Comparison of ENCODE assay signal across 12 mouse cellular contexts in the genomic region with DNA sequence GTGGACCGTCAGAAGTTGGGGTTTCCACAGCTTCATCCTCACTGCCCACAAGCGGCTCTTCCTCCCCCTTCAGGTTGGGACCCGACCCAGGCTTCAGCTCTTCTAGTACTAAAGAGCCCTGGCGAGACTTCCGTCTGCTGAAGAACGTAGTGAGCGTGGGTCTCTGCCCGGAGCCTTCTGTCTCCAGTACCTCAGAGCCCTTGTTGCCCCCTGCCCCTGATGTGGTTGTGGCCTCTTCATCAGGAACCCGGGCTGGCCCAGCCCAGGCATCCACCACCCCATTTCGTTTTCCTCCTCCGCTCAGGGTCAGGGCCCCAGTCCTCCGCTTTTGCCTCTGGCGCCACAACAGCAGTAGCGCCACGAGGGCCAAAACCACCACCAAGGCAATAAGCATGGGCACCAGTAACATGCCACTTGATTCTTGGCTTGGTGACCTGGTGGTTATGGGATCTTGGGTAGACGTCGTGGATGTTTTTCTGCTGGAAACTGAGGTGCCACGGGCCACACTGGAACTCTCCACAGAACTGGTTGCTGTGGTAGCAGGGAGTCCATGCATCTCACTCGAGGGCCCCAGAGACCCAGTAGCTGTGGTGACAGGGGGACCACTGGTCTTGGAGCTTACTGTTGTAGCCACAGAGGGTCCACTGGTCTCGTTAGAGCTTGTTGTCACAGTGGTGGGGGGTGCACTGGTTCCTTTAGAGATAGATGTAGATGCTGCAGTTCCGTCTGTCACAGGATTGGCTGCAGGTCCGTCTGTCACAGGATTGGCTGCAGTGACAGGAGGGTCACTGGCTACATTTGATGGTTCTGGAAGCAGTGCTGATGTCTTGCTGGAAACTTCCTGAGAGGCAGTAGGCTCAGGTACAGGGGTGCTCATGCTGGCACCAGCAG. TPM values are rescaled to one million over a fixed set of nuclear protein-coding genes. Genes with fewer than 3 reads are reported as not detected.
DNase-seq lines count a peak whose midpoint lies in the region; ATAC-seq lines count a peak whose summit lies in the region.
"Had no signal": no experiment of that assay in that cellular context is flagged by ENCODE, and none has a peak within 500 bp of the region (broad histone marks: within the 10 kb centered on the region; RNA-seq: fewer than 3 reads in every experiment).

No protein-coding gene starts in this region.

- H3K4me3 ChIP-seq in forebrain, embryonic 14.5 days (ENCODE audit: low read depth, low read length) = no peak overlapping the region
- H3K4me3 ChIP-seq: limb, embryonic 10.5 days had no signal

- H3K4me1 ChIP-seq in forebrain, embryonic 14.5 days (ENCODE audit: control insufficient read depth, insufficient read depth, low read length) = no peaks in the 10 kb centered on the region

- H3K9me3 ChIP-seq in forebrain, embryonic 14.5 days (replicated peaks; ENCODE audit: control insufficient read depth, low read length) = no peaks in the 10 kb centered on the region
- H3K9me3 ChIP-seq: limb, embryonic 10.5 days had no signal

- peak; percentile 46 to 53 for DNase-seq in spleen, postnatal 10 days (ENCODE audit: low spot score in 2 of 2)
- no peak for DNase-seq in spleen, adult 12 weeks (ENCODE audit: low spot score)
- DNase-seq in thymus, postnatal 4 days = peak; percentile 49
- DNase-seq in forebrain, embryonic 14.5 days (ENCODE audit: low spot score) = no peak
- DNase-seq in Muller cell, postnatal 12 days (ENCODE audit: inconsistent ontology term) = no peak
- no peak for DNase-seq in cerebellum, postnatal 10 days
- DNase-seq: heart, adult 11 months; kidney, adult 11 months had no signal

- WGBS in forebrain, embryonic 14.5 days = 87% methylated on average over 22 of the region's 22 CpGs

- ATAC-seq in erythroid progenitor cell, adult 5-6 weeks (replicated peaks; ENCODE audit: low FRiP score, poor library complexity, severe bottlenecking) = 0 out of 2 replicates have a peak, but pooled peaks have one; percentile 23
- ATAC-seq in megakaryocyte progenitor cell, adult 5-6 weeks (replicated peaks; ENCODE audit: poor library complexity) = peak; percentile 30
- no peak for ATAC-seq in forebrain, embryonic 14.5 days
- ATAC-seq: lung, postnatal 0 days had no signal

- no peaks in the 10 kb centered on the region for H3K27me3 ChIP-seq in forebrain, embryonic 14.5 days (replicated peaks; ENCODE audit: control insufficient read depth, insufficient read depth, low read length)

- no peak overlapping the region for H3K27ac ChIP-seq in forebrain, embryonic 14.5 days (ENCODE audit: low read depth, low read length)
- H3K27ac ChIP-seq: limb, embryonic 10.5 days had no signal

- no peak overlapping the region for H3K4me2 ChIP-seq in forebrain, embryonic 14.5 days (ENCODE audit: low read length)

- H3K9ac ChIP-seq in forebrain, embryonic 14.5 days (ENCODE audit: low read length) = no peak overlapping the region

- H3K36me3 ChIP-seq in forebrain, embryonic 14.5 days (ENCODE audit: control insufficient read depth, insufficient read depth, low read length) = no peaks in the 10 kb centered on the region
- H3K36me3 ChIP-seq: limb, embryonic 10.5 days had no signal

RNA-seq across cellular contexts. Expression of a gene that starts 1.2 kb away (rescaled TPM):
- 16.2 and 30.2 TPM in 2 replicates for total RNA-seq in erythroid progenitor cell, adult 5-6 weeks (2015; ENCODE audit: low replicate concordance)
- 30.8 and 32.0 TPM in 2 replicates for total RNA-seq in erythroid progenitor cell, adult 5-6 weeks (2017; ENCODE audit: low replicate concordance)
- 86.0 and 93.4 TPM in 2 replicates for total RNA-seq in megakaryocyte progenitor cell, adult 5-6 weeks (2015)
- total RNA-seq in megakaryocyte progenitor cell, adult 5-6 weeks (2017) = 294 and 316 TPM in 2 replicates
- polyA plus RNA-seq in forebrain, embryonic 14.5 days (2014; fragmentation: Nextera tagmentation; extraction: Ambion mirVana) = not detected in 2 replicates

RNA-seq across cellular contexts. Expression of a gene that starts 14.4 kb away (rescaled TPM):
- total RNA-seq in erythroid progenitor cell, adult 5-6 weeks (2015; ENCODE audit: low replicate concordance) = not detected in 2 replicates
- total RNA-seq in erythroid progenitor cell, adult 5-6 weeks (2017; ENCODE audit: low replicate concordance) = 1.8 TPM in 1 of 2 replicates, not detected in the other
- total RNA-seq in megakaryocyte progenitor cell, adult 5-6 weeks (2015) = 2.0 and 3.5 TPM in 2 replicates
- total RNA-seq in megakaryocyte progenitor cell, adult 5-6 weeks (2017) = 1.1 and 1.9 TPM in 2 replicates
- polyA plus RNA-seq in forebrain, embryonic 14.5 days (2014; fragmentation: Nextera tagmentation; extraction: Ambion mirVana) = 0.66 and 0.91 TPM in 2 replicates

RNA-seq across cellular contexts. Expression of a gene that starts 45.3 kb away (rescaled TPM):
- total RNA-seq in erythroid progenitor cell, adult 5-6 weeks (2015; ENCODE audit: low replicate concordance) = 18.0 and 25.9 TPM in 2 replicates
- total RNA-seq in erythroid progenitor cell, adult 5-6 weeks (2017; ENCODE audit: low replicate concordance) = 10.5 and 12.7 TPM in 2 replicates
- total RNA-seq in megakaryocyte progenitor cell, adult 5-6 weeks (2015) = 27.4 and 27.5 TPM in 2 replicates
- total RNA-seq in megakaryocyte progenitor cell, adult 5-6 weeks (2017) = 17.5 and 20.6 TPM in 2 replicates
- polyA plus RNA-seq in forebrain, embryonic 14.5 days (2014; fragmentation: Nextera tagmentation; extraction: Ambion mirVana) = 1.5 and 2.2 TPM in 2 replicates

RNA-seq across cellular contexts. Expression of a gene that starts 49.3 kb away (rescaled TPM):
- total RNA-seq in erythroid progenitor cell, adult 5-6 weeks (2015; ENCODE audit: low replicate concordance) = 3.6 and 9.2 TPM in 2 replicates
- 1.2 and 6.0 TPM in 2 replicates for total RNA-seq in erythroid progenitor cell, adult 5-6 weeks (2017; ENCODE audit: low replicate concordance)
- 4.4 and 4.7 TPM in 2 replicates for total RNA-seq in megakaryocyte progenitor cell, adult 5-6 weeks (2015)
- total RNA-seq in megakaryocyte progenitor cell, adult 5-6 weeks (2017) = 1.7 and 4.0 TPM in 2 replicates
- polyA plus RNA-seq in forebrain, embryonic 14.5 days (2014; fragmentation: Nextera tagmentation; extraction: Ambion mirVana) = not detected in 2 replicates
- polyA plus RNA-seq: limb, embryonic 10.5 days had no signal

RNA-seq across cellular contexts. Expression of a gene that starts 59.4 kb away (rescaled TPM):
- total RNA-seq in erythroid progenitor cell, adult 5-6 weeks (2015; ENCODE audit: low replicate concordance) = 18.7 and 25.2 TPM in 2 replicates
- total RNA-seq in erythroid progenitor cell, adult 5-6 weeks (2017; ENCODE audit: low replicate concordance) = 43.6 and 63.3 TPM in 2 replicates
- total RNA-seq in megakaryocyte progenitor cell, adult 5-6 weeks (2015) = 16.8 and 17.4 TPM in 2 replicates
- 56.0 and 65.7 TPM in 2 replicates for total RNA-seq in megakaryocyte progenitor cell, adult 5-6 weeks (2017)
- polyA plus RNA-seq in forebrain, embryonic 14.5 days (2014; fragmentation: Nextera tagmentation; extraction: Ambion mirVana) = 73.6 and 78.6 TPM in 2 replicates

Comparison
In these comparisons a context has a peak if more than half of its experiments do, and no peak if none do; other contexts are left out.
1. DNase-seq: peak in spleen, postnatal 10 days (2 of 2) and thymus, postnatal 4 days (single experiment); none in spleen, adult 12 weeks (single experiment), forebrain, embryonic 14.5 days (single experiment), Muller cell, postnatal 12 days (single experiment) and cerebellum, postnatal 10 days (0 of 2).